Mouse (Mus musculus) forebrain, postnatal 0 days (tissue): Measurements from ENCODE around the gene Zfp64. TPM values are rescaled to one million over a fixed set of nuclear protein-coding genes. Genes with fewer than 3 reads are reported as not detected.

Source experiments
- ATAC-seq: fragments of 200-750 bp; cut with Nextera tagmentation; 2 replicates; pipeline ENCODE4 v1.8.0; 2017; ENCODE audit warnings: mild to moderate bottlenecking, moderate library complexity
- DNase-seq: peaks from one replicate; pipeline ENCODE4 v3.0.0-alpha.2; 2015
- H3K27ac ChIP-seq: fragments of 300-500 bp; sonication (generic); 2 replicates; pipeline ENCODE4 v1.5.1; 2014; ENCODE audit warnings: low read depth, mild to moderate bottlenecking, antibody characterized with exemption, low read length, moderate library complexity, mixed read lengths
- H3K27me3 ChIP-seq: fragments of 300-500 bp; sonication (generic); 2 replicates; pipeline ENCODE4 v1.6.1; 2014; ENCODE audit warnings: mild to moderate bottlenecking, low read length, mixed read lengths; ENCODE audit not compliant: insufficient read depth
- H3K36me3 ChIP-seq: fragments of 300-500 bp; sonication (generic); 2 replicates; pipeline ENCODE4 v1.6.1; 2014; ENCODE audit warnings: mild to moderate bottlenecking, moderate library complexity; ENCODE audit not compliant: insufficient read depth
- H3K4me1 ChIP-seq: fragments of 300-500 bp; sonication (generic); 2 replicates; pipeline ENCODE4 v1.6.1; 2014; ENCODE audit warnings: antibody characterized with exemption; ENCODE audit not compliant: insufficient read depth
- H3K4me2 ChIP-seq: fragments of 300-500 bp; sonication (generic); 2 replicates; pipeline ENCODE4 v1.6.1; 2014; ENCODE audit warnings: low read depth, mild to moderate bottlenecking, moderate library complexity
- H3K4me3 ChIP-seq: fragments of 300-500 bp; sonication (generic); 2 replicates; pipeline ENCODE4 v1.5.1; 2014; ENCODE audit warnings: low read depth, low read length, mixed read lengths
- H3K9ac ChIP-seq: fragments of 300-500 bp; sonication (generic); 2 replicates; pipeline ENCODE4 v1.6.1; 2014; ENCODE audit warnings: mild to moderate bottlenecking
- H3K9me3 ChIP-seq: fragments of 300-500 bp; sonication (generic); 2 replicates; pipeline ENCODE4 v1.6.1; 2016; ENCODE audit warnings: low read length
- CTCF ChIP-seq: sonication (generic); IDR thresholded peaks from 2 replicates; pipeline ENCODE4 v1.5.1; 2016; ENCODE audit warnings: antibody characterized with exemption, control low read depth, low read depth
- WGBS: fragments of 180-500 bp; shearing (Covaris S2); extraction: QIAGEN DNeasy Blood & Tissue Kit; methylation state at CpG from one replicate; pipeline ENCODE4 v1.1.7; 2014; 5-methylcytosine and 5-hydroxymethylcytosine counted together
- polyA plus RNA-seq: library from polyadenylated mRNA; unstranded; fragments of >200 nt; fragmentation: Nextera tagmentation; extraction: Ambion mirVana; gene quantifications from 2 replicates; pipeline ENCODE4 v1.2.1, GENCODE M21; 2015
- total RNA-seq: library from RNA; depleted of rRNA; stranded (reverse); fragments of >200 nt; gene quantifications from 2 replicates; pipeline ENCODE4 v1.2.3, GENCODE M21; 2014

Zfp64 gene
- total and polyA plus RNA-seq, 2 experiments from 2014 or later = 26.0 to 29.6 TPM

- ATAC-seq = no peak
- DNase-seq = no peak
Observed at GRCm38 (mm10) chr2:168966525-168966924, 11.1 kb upstream of the Zfp64 start.

GRCm38 (mm10) chr2:168964849-168965248 is 9.5 kb upstream of the Zfp64 start:
- whole genome bisulfite sequencing = 94% methylated on average over 5 of the region's 5 CpGs
- Histone ChIP-seq H3K4me1 (no peaks in the 10 kb centered on the region), H3K36me3 (no peaks in the 10 kb centered on the region), H3K9me3 (peaks cover 17% of the 10 kb centered on the region), H3K4me2 (no peak overlapping the region), H3K27ac (no peak overlapping the region), H3K27me3 (no peaks in the 10 kb centered on the region), H3K9ac (no peak overlapping the region), H3K4me3 (no peak overlapping the region)
- ATAC-seq (no peak), DNase-seq (no peak)
- no peak for TF ChIP-seq CTCF

More at GRCm38 (mm10) chr2:168966525-168966924, 11.1 kb upstream of the Zfp64 start:
- Histone ChIP-seq H3K9me3 (peaks cover 17% of the 10 kb centered on the region), H3K27ac (no peak overlapping the region), H3K4me1 (no peaks in the 10 kb centered on the region), H3K36me3 (no peaks in the 10 kb centered on the region), H3K9ac (no peak overlapping the region), H3K4me3 (no peak overlapping the region), H3K27me3 (no peaks in the 10 kb centered on the region), H3K4me2 (no peak overlapping the region)
- TF ChIP-seq CTCF = no peak
- 86% methylated on average over 6 of the region's 6 CpGs for WGBS

- Histone ChIP-seq H3K9ac (no peak overlapping the region), H3K4me1 (no peaks in the 10 kb centered on the region), H3K4me3 (no peak overlapping the region), H3K4me2 (no peak overlapping the region), H3K27me3 (no peaks in the 10 kb centered on the region), H3K36me3 (no peaks in the 10 kb centered on the region), H3K27ac (no peak overlapping the region), H3K9me3 (peaks cover 17% of the 10 kb centered on the region)
- no peak for ATAC-seq
- 88% methylated on average over 4 of the region's 4 CpGs for WGBS
- no peak for TF ChIP-seq CTCF
- DNase-seq = no peak
Observed at GRCm38 (mm10) chr2:168961729-168962666, 6.6 kb upstream of the Zfp64 start.

GRCm38 (mm10) chr2:168960814-168961213 is 5.4 kb upstream of the Zfp64 start:
- no peaks in the 10 kb centered on the region for H3K4me1 ChIP-seq
- no peak for DNase-seq
- 93% methylated on average over 3 of the region's 3 CpGs for WGBS
- no peaks in the 10 kb centered on the region for H3K27me3 ChIP-seq
- no peak for ATAC-seq
- no peak overlapping the region for H3K4me2 ChIP-seq
- TF ChIP-seq CTCF = no peak
- H3K9me3 ChIP-seq = peaks cover 12% of the 10 kb centered on the region
- no peak overlapping the region for H3K9ac ChIP-seq
- H3K4me3 ChIP-seq = no peak overlapping the region
- H3K36me3 ChIP-seq = no peaks in the 10 kb centered on the region
- H3K27ac ChIP-seq = no peak overlapping the region

GRCm38 (mm10) chr2:168959339-168959885 is 4.0 kb upstream of the Zfp64 start:
- H3K4me3 ChIP-seq = no peak overlapping the region
- DNase-seq (no peak), ATAC-seq (no peak)
- H3K4me1 ChIP-seq = peaks cover under 1% of the 10 kb centered on the region; the same call in 1 of the 2 replicates
- no peak overlapping the region for H3K4me2 ChIP-seq
- no peaks in the 10 kb centered on the region for H3K36me3 ChIP-seq
- no peak for TF ChIP-seq CTCF
- peaks cover 6% of the 10 kb centered on the region; the same call in 1 of the 2 replicates for H3K9me3 ChIP-seq
- H3K9ac ChIP-seq = no peak overlapping the region
- no peak overlapping the region for H3K27ac ChIP-seq
- H3K27me3 ChIP-seq = no peaks in the 10 kb centered on the region
- WGBS = 81% methylated on average over 14 of the region's 14 CpGs

- H3K4me3 ChIP-seq = peak overlapping the region; percentile 79
- H3K27ac ChIP-seq = no peak overlapping the region
- H3K9ac ChIP-seq = no peak overlapping the region
- peaks cover 4% of the 10 kb centered on the region for H3K36me3 ChIP-seq
- H3K4me1 ChIP-seq = peaks cover 9% of the 10 kb centered on the region; the same call in 1 of the 2 replicates
- H3K4me2 ChIP-seq = peak overlapping the region; percentile 87
- no peaks in the 10 kb centered on the region for H3K9me3 ChIP-seq
- WGBS = 53% methylated on average over 10 of the region's 10 CpGs
- no peaks in the 10 kb centered on the region for H3K27me3 ChIP-seq
- ATAC-seq = no peak
- no peak for TF ChIP-seq CTCF
- DNase-seq = no peak
Observed at GRCm38 (mm10) chr2:168955850-168956346, 511 bp upstream of the Zfp64 start.

- ATAC-seq (no peak), DNase-seq (no peak)
- H3K9ac ChIP-seq = peak overlapping the region; percentile 84
- no peak overlapping the region for H3K27ac ChIP-seq
- peak overlapping the region; percentile 79 for H3K4me3 ChIP-seq
- H3K4me1 ChIP-seq = peaks cover 9% of the 10 kb centered on the region; the same call in 1 of the 2 replicates
- H3K27me3 ChIP-seq = no peaks in the 10 kb centered on the region
- peaks cover 16% of the 10 kb centered on the region for H3K36me3 ChIP-seq
- H3K9me3 ChIP-seq = no peaks in the 10 kb centered on the region
- 10% methylated on average over 8 of the region's 8 CpGs for WGBS
- TF ChIP-seq CTCF = no peak
- H3K4me2 ChIP-seq = peak overlapping the region; percentile 87
Observed at GRCm38 (mm10) chr2:168954376-168954775, 1.0 kb downstream of the Zfp64 start.
